Mouse (Mus musculus): ENCODE results near the gene Tmem121b. TPM values are rescaled to one million over a fixed set of nuclear protein-coding genes. Genes with fewer than 3 reads are reported as not detected.

Gene Tmem121b
- polyA plus RNA-seq, 1 experiment from 2014 or later, result not detected

- Histone ChIP-seq H3K36me3 (no peaks in the 10 kb centered on the region), H3K27me3 (peaks cover 42% of the 10 kb centered on the region), H3K9me3 (replicated peaks) (no peaks in the 10 kb centered on the region), H3K4me1 (replicated peaks) (peaks cover 21% of the 10 kb centered on the region), H3K27ac (no peak overlapping the region), H3K4me2 (peak overlapping the region; percentile 90), H3K4me3 (peak overlapping the region; percentile 72), H3K9ac (peak overlapping the region; percentile 64)
- ATAC-seq (replicated peaks; ENCODE audit: insufficient number of reproducible peaks, insufficient read depth, low FRiP score, low read depth), result peak; percentile 18; the same call in 1 of the 2 replicates
- WGBS, result 5% methylated on average over 11 of the region's 11 CpGs
Observed at GRCm38 (mm10) chr6:120463884-120464283, 29.7 kb downstream of the Tmem121b start.

GRCm38 (mm10) chr6:120463086-120463871 is 30.3 kb downstream of the Tmem121b start, which contains the start of gene Il17ra:
Gene Il17ra (plus strand): TSS chr6:120463247.
- Histone ChIP-seq H3K9ac (peak within 1 kb of the TSS; percentile 64), H3K4me1 (replicated peaks) (peaks cover 21% of the 10 kb centered on the region), H3K9me3 (replicated peaks) (no peaks in the 10 kb centered on the region), H3K27me3 (peaks cover 42% of the 10 kb centered on the region), H3K4me2 (peak within 1 kb of the TSS; percentile 90), H3K36me3 (no peaks in the 10 kb centered on the region), H3K27ac (no peak within 1 kb of the TSS), H3K4me3 (peak within 1 kb of the TSS; percentile 72)
- whole genome bisulfite sequencing, result under 1% methylated on average over 84 of the region's 90 CpGs
- ATAC-seq (replicated peaks; ENCODE audit: insufficient number of reproducible peaks, insufficient read depth, low FRiP score, low read depth), result peak; percentile 70

GRCm38 (mm10) chr6:120462251-120462650 is 31.4 kb downstream of the Tmem121b start:
- H3K36me3 ChIP-seq, result no peaks in the 10 kb centered on the region
- peaks cover 42% of the 10 kb centered on the region for H3K27me3 ChIP-seq
- no peak overlapping the region for H3K4me3 ChIP-seq
- no peak overlapping the region for H3K27ac ChIP-seq
- no peak overlapping the region for H3K9ac ChIP-seq
- H3K4me2 ChIP-seq, result no peak overlapping the region
- no peak for ATAC-seq (replicated peaks; ENCODE audit: insufficient number of reproducible peaks, insufficient read depth, low FRiP score, low read depth)
- peaks cover 21% of the 10 kb centered on the region for H3K4me1 ChIP-seq (replicated peaks)
- 51% methylated on average over 6 of the region's 6 CpGs for WGBS
- H3K9me3 ChIP-seq (replicated peaks), result no peaks in the 10 kb centered on the region

GRCm38 (mm10) chr6:120461217-120461616 is 32.4 kb downstream of the Tmem121b start:
- Histone ChIP-seq H3K27ac (no peak overlapping the region), H3K27me3 (peaks cover 42% of the 10 kb centered on the region), H3K9ac (no peak overlapping the region), H3K9me3 (replicated peaks) (no peaks in the 10 kb centered on the region), H3K4me1 (replicated peaks) (peaks cover 21% of the 10 kb centered on the region), H3K36me3 (no peaks in the 10 kb centered on the region), H3K4me2 (no peak overlapping the region), H3K4me3 (no peak overlapping the region)
- 62% methylated on average over 15 of the region's 15 CpGs for WGBS
- ATAC-seq (replicated peaks; ENCODE audit: insufficient number of reproducible peaks, insufficient read depth, low FRiP score, low read depth), result no peak

GRCm38 (mm10) chr6:120457751-120458150 is 35.9 kb downstream of the Tmem121b start:
- peaks cover under 1% of the 10 kb centered on the region; the same call in 1 of the 2 replicates for H3K4me1 ChIP-seq (replicated peaks)
- no peak overlapping the region for H3K27ac ChIP-seq
- WGBS, result 89% methylated on average over 5 of the region's 5 CpGs
- H3K9me3 ChIP-seq (replicated peaks), result no peaks in the 10 kb centered on the region
- peaks cover 18% of the 10 kb centered on the region for H3K27me3 ChIP-seq
- H3K4me3 ChIP-seq, result no peak overlapping the region
- H3K9ac ChIP-seq, result no peak overlapping the region
- H3K36me3 ChIP-seq, result no peaks in the 10 kb centered on the region
- no peak for ATAC-seq (replicated peaks; ENCODE audit: insufficient number of reproducible peaks, insufficient read depth, low FRiP score, low read depth)
- H3K4me2 ChIP-seq, result no peak overlapping the region

GRCm38 (mm10) chr6:120457074-120457473 is 36.5 kb downstream of the Tmem121b start:
- peaks cover 11% of the 10 kb centered on the region for H3K27me3 ChIP-seq
- H3K4me3 ChIP-seq, result no peak overlapping the region
- H3K4me2 ChIP-seq, result no peak overlapping the region
- WGBS, result 62% methylated on average over 7 of the region's 7 CpGs
- H3K9me3 ChIP-seq (replicated peaks), result no peaks in the 10 kb centered on the region
- H3K27ac ChIP-seq, result no peak overlapping the region
- no peak for ATAC-seq (replicated peaks; ENCODE audit: insufficient number of reproducible peaks, insufficient read depth, low FRiP score, low read depth)
- no peaks in the 10 kb centered on the region for H3K4me1 ChIP-seq (replicated peaks)
- no peak overlapping the region for H3K9ac ChIP-seq
- no peaks in the 10 kb centered on the region for H3K36me3 ChIP-seq

GRCm38 (mm10) chr6:120454627-120455077 is 39.0 kb downstream of the Tmem121b start:
- H3K27ac ChIP-seq, result no peak overlapping the region
- no peak overlapping the region for H3K9ac ChIP-seq
- no peaks in the 10 kb centered on the region for H3K36me3 ChIP-seq
- H3K4me1 ChIP-seq (replicated peaks), result no peaks in the 10 kb centered on the region
- no peak overlapping the region for H3K4me3 ChIP-seq
- no peak overlapping the region for H3K4me2 ChIP-seq
- no peaks in the 10 kb centered on the region; the same call in 1 of the 2 replicates for H3K27me3 ChIP-seq
- WGBS, result 48% methylated on average over 11 of the region's 11 CpGs
- ATAC-seq (replicated peaks; ENCODE audit: insufficient number of reproducible peaks, insufficient read depth, low FRiP score, low read depth), result no peak
- no peaks in the 10 kb centered on the region for H3K9me3 ChIP-seq (replicated peaks)

- 91% methylated on average over 3 of the region's 3 CpGs for WGBS
- no peak overlapping the region for H3K27ac ChIP-seq
- H3K4me3 ChIP-seq, result no peak overlapping the region
- H3K9me3 ChIP-seq (replicated peaks), result no peaks in the 10 kb centered on the region
- H3K27me3 ChIP-seq, result no peaks in the 10 kb centered on the region; the same call in 1 of the 2 replicates
- no peak overlapping the region for H3K9ac ChIP-seq
- H3K36me3 ChIP-seq, result no peaks in the 10 kb centered on the region
- H3K4me2 ChIP-seq, result no peak overlapping the region
- ATAC-seq (replicated peaks; ENCODE audit: insufficient number of reproducible peaks, insufficient read depth, low FRiP score, low read depth), result no peak
- H3K4me1 ChIP-seq (replicated peaks), result no peaks in the 10 kb centered on the region
Observed at GRCm38 (mm10) chr6:120453556-120453955, 40.1 kb downstream of the Tmem121b start.

GRCm38 (mm10) chr6:120453103-120453445 is 40.5 kb downstream of the Tmem121b start:
- 69% methylated on average over 5 of the region's 5 CpGs for WGBS
- H3K36me3 ChIP-seq, result no peaks in the 10 kb centered on the region
- H3K4me1 ChIP-seq (replicated peaks), result no peaks in the 10 kb centered on the region
- H3K9ac ChIP-seq, result no peak overlapping the region
- H3K27me3 ChIP-seq, result no peaks in the 10 kb centered on the region; the same call in 1 of the 2 replicates
- no peak overlapping the region for H3K27ac ChIP-seq
- no peak overlapping the region for H3K4me2 ChIP-seq
- H3K9me3 ChIP-seq (replicated peaks), result no peaks in the 10 kb centered on the region
- H3K4me3 ChIP-seq, result no peak overlapping the region
- ATAC-seq (replicated peaks; ENCODE audit: insufficient number of reproducible peaks, insufficient read depth, low FRiP score, low read depth), result no peak

GRCm38 (mm10) chr6:120452384-120453102 is 41.1 kb downstream of the Tmem121b start:
- H3K27me3 ChIP-seq, result no peaks in the 10 kb centered on the region; the same call in 1 of the 2 replicates
- ATAC-seq (replicated peaks; ENCODE audit: insufficient number of reproducible peaks, insufficient read depth, low FRiP score, low read depth), result no peak

GRCm38 (mm10) chr6:120450208-120450607 is 43.4 kb downstream of the Tmem121b start:
- Histone ChIP-seq H3K27me3 (no peaks in the 10 kb centered on the region; the same call in 1 of the 2 replicates), H3K4me1 (replicated peaks) (no peaks in the 10 kb centered on the region), H3K4me2 (no peak overlapping the region), H3K9ac (no peak overlapping the region), H3K36me3 (no peaks in the 10 kb centered on the region), H3K4me3 (no peak overlapping the region), H3K27ac (no peak overlapping the region), H3K9me3 (replicated peaks) (no peaks in the 10 kb centered on the region)
- ATAC-seq (replicated peaks; ENCODE audit: insufficient number of reproducible peaks, insufficient read depth, low FRiP score, low read depth), result no peak
- WGBS, result 75% methylated on average over 3 of the region's 3 CpGs

More at GRCm38 (mm10) chr6:120452384-120453102, 41.1 kb downstream of the Tmem121b start:
- H3K9me3 ChIP-seq (replicated peaks), result no peaks in the 10 kb centered on the region
- 75% methylated on average over 11 of the region's 11 CpGs for WGBS
- H3K9ac ChIP-seq, result no peak overlapping the region
- no peak overlapping the region for H3K4me3 ChIP-seq
- no peaks in the 10 kb centered on the region for H3K36me3 ChIP-seq
- no peak overlapping the region for H3K27ac ChIP-seq
- H3K4me2 ChIP-seq, result no peak overlapping the region
- no peaks in the 10 kb centered on the region for H3K4me1 ChIP-seq (replicated peaks)

Data from heart, embryonic 15.5 days (tissue).